Mouse (Mus musculus) forebrain, embryonic 12.5 days (tissue): Measurements from ENCODE around the gene Fstl5. TPM values are rescaled to one million over a fixed set of nuclear protein-coding genes. Genes with fewer than 3 reads are reported as not detected.
A peak's percentile ranks its signal among the peaks of the same experiment; 100 is the strongest.
"Not testable (repeated sequence)": the region's sequence is repeated elsewhere in the genome, so short reads cannot be mapped to it uniquely, and the experiment has no call there.

Source experiments
- ATAC-seq: fragments of 200-750 bp; cut with Nextera tagmentation; 2 replicates; pipeline ENCODE4 v1.8.0; 2017; ENCODE audit warnings: moderate TSS enrichment; ENCODE audit not compliant: low FRiP score
- H3K27ac ChIP-seq: fragments of 300-500 bp; sonication (generic); 2 replicates; pipeline ENCODE4 v1.5.1; 2016; ENCODE audit warnings: mild to moderate bottlenecking
- H3K27me3 ChIP-seq: fragments of 300-500 bp; sonication (generic); 2 replicates; pipeline ENCODE4 v1.6.1; 2016; ENCODE audit warnings: mild to moderate bottlenecking
- H3K36me3 ChIP-seq: fragments of 300-500 bp; sonication (generic); replicated peaks from 2 replicates; pipeline ENCODE4 v1.6.1; 2016; ENCODE audit warnings: mild to moderate bottlenecking
- H3K4me1 ChIP-seq: fragments of 300-500 bp; sonication (generic); 2 replicates; pipeline ENCODE4 v1.6.1; 2016
- H3K4me2 ChIP-seq: fragments of 300-500 bp; sonication (generic); 2 replicates; pipeline ENCODE4 v1.6.1; 2016; ENCODE audit warnings: mild to moderate bottlenecking, moderate library complexity
- H3K4me3 ChIP-seq: fragments of 300-500 bp; sonication (generic); replicated peaks from 2 replicates; pipeline ENCODE4 v1.5.1; 2016; ENCODE audit warnings: mild to moderate bottlenecking
- H3K9ac ChIP-seq: fragments of 300-500 bp; sonication (generic); 2 replicates; pipeline ENCODE4 v1.6.1; 2016; ENCODE audit warnings: mild to moderate bottlenecking
- H3K9me3 ChIP-seq: fragments of 300-500 bp; sonication (generic); 2 replicates; pipeline ENCODE4 v1.6.1; 2016
- WGBS: fragments of 180-500 bp; shearing (Covaris S2); methylation state at CpG from one replicate; pipeline ENCODE4 v1.1.7; 2016; 5-methylcytosine and 5-hydroxymethylcytosine counted together
- polyA plus RNA-seq: library from polyadenylated mRNA; unstranded; fragments of >200 nt; fragmentation: Nextera tagmentation; extraction: Ambion mirVana; gene quantifications from 2 replicates; pipeline ENCODE4 v1.2.1, GENCODE M21; 2016

The Fstl5 gene
- polyA plus RNA-seq, 1 experiment from 2014 or later, result 18.7 TPM

DNA sequence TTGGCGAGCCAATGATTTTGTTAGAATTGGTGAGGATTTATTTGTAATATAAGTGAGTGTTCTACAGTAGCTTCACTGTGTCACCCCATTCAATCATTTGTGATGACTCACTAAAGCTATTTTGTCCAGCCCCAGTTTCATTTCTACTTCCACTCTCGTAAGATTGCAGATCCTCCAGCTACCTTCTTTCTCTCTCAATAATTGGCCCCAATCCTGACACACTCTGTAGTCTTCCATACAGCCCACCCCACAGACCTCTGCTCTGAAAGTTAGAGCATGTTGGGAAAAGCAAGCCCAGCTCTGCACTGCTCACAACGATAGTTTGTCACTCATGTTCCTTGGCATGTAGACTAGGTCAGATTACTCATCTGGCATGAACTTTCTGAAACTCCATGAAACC is 242.9 kb downstream of the Fstl5 start:
- Histone ChIP-seq H3K4me1 (no peaks in the 10 kb centered on the region), H3K27me3 (no peaks in the 10 kb centered on the region), H3K9ac (no peak overlapping the region), H3K36me3 (no peaks in the 10 kb centered on the region), H3K9me3 (no peaks in the 10 kb centered on the region), H3K27ac (no peak overlapping the region), H3K4me2 (no peak overlapping the region), H3K4me3 (no peak overlapping the region)
- 94% methylated on average over 3 of the region's 3 CpGs for WGBS
- ATAC-seq, result no peak

GRCm38 (mm10) chr3:76319531-76319930 is 245.5 kb downstream of the Fstl5 start:
- H3K4me3 ChIP-seq, result no peak overlapping the region
- H3K9ac ChIP-seq, result no peak overlapping the region
- no peak for ATAC-seq
- 90% methylated on average over 4 of the region's 4 CpGs for WGBS
- H3K27ac ChIP-seq, result no peak overlapping the region
- H3K36me3 ChIP-seq, result no peaks in the 10 kb centered on the region
- H3K4me1 ChIP-seq, result no peaks in the 10 kb centered on the region
- H3K27me3 ChIP-seq, result no peaks in the 10 kb centered on the region
- H3K9me3 ChIP-seq, result no peaks in the 10 kb centered on the region
- no peak overlapping the region for H3K4me2 ChIP-seq

DNA sequence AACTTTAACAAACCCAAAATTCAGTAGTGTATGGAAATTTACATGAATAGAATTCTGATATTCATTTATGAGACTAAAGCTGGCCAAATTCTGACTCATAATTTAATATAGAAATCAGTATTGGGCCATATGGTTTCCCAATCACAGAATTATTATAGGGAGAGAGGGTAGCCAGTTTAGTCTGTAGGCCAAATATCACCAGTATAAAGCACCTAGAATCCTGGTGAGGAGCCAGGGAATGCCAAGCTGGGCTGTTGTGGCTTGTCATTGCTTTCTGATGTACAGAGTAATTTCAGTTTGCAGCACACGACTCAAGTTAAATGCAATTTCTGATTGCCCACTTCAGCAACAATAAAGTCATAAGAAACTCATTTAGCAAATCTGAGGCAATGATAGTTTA is 248.4 kb downstream of the Fstl5 start:
- H3K4me2 ChIP-seq, result no peak overlapping the region
- H3K9ac ChIP-seq, result no peak overlapping the region
- no peaks in the 10 kb centered on the region for H3K9me3 ChIP-seq
- no peaks in the 10 kb centered on the region for H3K36me3 ChIP-seq
- no peak for ATAC-seq
- H3K27me3 ChIP-seq, result no peaks in the 10 kb centered on the region
- no peaks in the 10 kb centered on the region for H3K4me1 ChIP-seq
- 89% methylated on average over 1 of the region's 1 CpGs for WGBS
- H3K4me3 ChIP-seq, result no peak overlapping the region
- no peak overlapping the region for H3K27ac ChIP-seq

GRCm38 (mm10) chr3:76336922-76337321 is 262.9 kb downstream of the Fstl5 start:
- 90% methylated on average over 4 of the region's 4 CpGs for WGBS
- Histone ChIP-seq H3K27ac (no peak overlapping the region), H3K9me3 (no peaks in the 10 kb centered on the region), H3K9ac (no peak overlapping the region), H3K4me1 (no peaks in the 10 kb centered on the region), H3K4me2 (no peak overlapping the region), H3K36me3 (no peaks in the 10 kb centered on the region), H3K4me3 (no peak overlapping the region), H3K27me3 (no peaks in the 10 kb centered on the region)
- no peak for ATAC-seq

- Histone ChIP-seq H3K27me3 (no peaks in the 10 kb centered on the region), H3K9me3 (no peaks in the 10 kb centered on the region), H3K4me2 (no peak overlapping the region), H3K4me3 (no peak overlapping the region), H3K4me1 (no peaks in the 10 kb centered on the region), H3K9ac (no peak overlapping the region), H3K36me3 (no peaks in the 10 kb centered on the region), H3K27ac (no peak overlapping the region)
- ATAC-seq, result no peak
Measured at GRCm38 (mm10) chr3:76367000-76367399, 292.9 kb downstream of the Fstl5 start.

- no peak overlapping the region for H3K4me3 ChIP-seq
- H3K4me1 ChIP-seq, result no peaks in the 10 kb centered on the region
- no peaks in the 10 kb centered on the region for H3K9me3 ChIP-seq
- H3K27me3 ChIP-seq, result no peaks in the 10 kb centered on the region
- 94% methylated on average over 4 of the region's 4 CpGs for WGBS
- H3K27ac ChIP-seq, result no peak overlapping the region
- H3K4me2 ChIP-seq, result no peak overlapping the region
- no peak overlapping the region for H3K9ac ChIP-seq
- ATAC-seq, result no peak
- H3K36me3 ChIP-seq, result no peaks in the 10 kb centered on the region
Measured at GRCm38 (mm10) chr3:76369910-76370309, 295.8 kb downstream of the Fstl5 start.

DNA sequence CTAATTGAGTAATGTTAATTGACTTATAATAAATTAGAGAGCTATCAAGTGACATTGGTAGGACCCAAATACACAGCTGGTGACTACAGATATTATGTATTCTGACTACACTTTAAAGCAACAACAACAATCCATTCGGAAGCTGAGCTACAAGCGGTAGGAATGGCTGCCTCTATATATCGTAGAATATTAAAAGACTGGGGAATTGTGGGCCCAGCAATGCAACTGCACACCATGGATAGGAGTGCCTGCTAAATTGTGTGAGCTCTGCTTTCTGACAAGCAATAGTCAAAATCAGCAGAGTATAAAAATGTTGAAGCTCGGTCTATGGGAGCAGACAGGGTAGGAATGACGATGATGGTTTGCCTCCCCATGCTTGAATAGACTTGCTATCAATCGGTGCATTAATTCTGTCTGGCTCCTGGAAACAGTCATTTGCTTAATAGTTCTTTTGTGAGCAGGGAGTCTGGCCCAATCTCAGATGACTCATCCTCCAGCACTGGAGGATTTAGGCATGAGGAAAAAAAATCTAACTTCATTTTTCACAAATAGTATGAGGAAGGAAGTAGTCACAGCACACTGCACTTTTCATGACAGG is 354.8 kb downstream of the Fstl5 start:
- Histone ChIP-seq H3K27me3 (no peaks in the 10 kb centered on the region), H3K36me3 (no peaks in the 10 kb centered on the region), H3K9ac (no peak overlapping the region), H3K4me3 (no peak overlapping the region), H3K9me3 (no peaks in the 10 kb centered on the region), H3K27ac (no peak overlapping the region), H3K4me1 (no peaks in the 10 kb centered on the region), H3K4me2 (no peak overlapping the region)
- no peak; the same call in 1 of the 2 replicates for ATAC-seq
- WGBS, result 91% methylated on average over 6 of the region's 6 CpGs

GRCm38 (mm10) chr3:76467229-76467874 is 393.3 kb downstream of the Fstl5 start:
- H3K27ac ChIP-seq, result no peak overlapping the region
- H3K9me3 ChIP-seq, result no peaks in the 10 kb centered on the region
- H3K4me1 ChIP-seq, result no peaks in the 10 kb centered on the region
- H3K4me2 ChIP-seq, result no peak overlapping the region
- peak; percentile 66 for ATAC-seq
- H3K36me3 ChIP-seq, result no peaks in the 10 kb centered on the region
- H3K27me3 ChIP-seq, result no peaks in the 10 kb centered on the region
- H3K4me3 ChIP-seq, result no peak overlapping the region
- H3K9ac ChIP-seq, result no peak overlapping the region

DNA sequence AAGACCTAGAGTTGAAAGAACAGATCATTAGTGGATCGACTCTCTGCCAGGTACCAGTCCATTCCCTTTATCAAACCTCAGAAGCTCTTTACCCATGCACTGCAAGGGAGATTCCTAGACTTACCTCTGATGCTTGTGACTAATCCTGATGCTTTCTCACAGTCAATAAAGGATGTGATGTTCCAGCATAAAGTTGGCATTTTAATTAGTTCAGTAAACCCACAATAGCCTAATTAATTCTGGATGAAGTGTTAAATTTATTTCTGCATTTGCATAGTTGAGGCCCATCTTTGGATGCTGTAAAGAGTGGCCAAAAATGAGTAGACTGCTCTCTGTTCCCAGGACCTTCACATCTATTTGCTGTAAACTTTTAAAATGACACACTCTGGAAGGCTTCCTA is 394.1 kb downstream of the Fstl5 start:
- Histone ChIP-seq H3K4me2 (no peak overlapping the region), H3K9me3 (no peaks in the 10 kb centered on the region), H3K4me3 (no peak overlapping the region), H3K9ac (no peak overlapping the region), H3K36me3 (no peaks in the 10 kb centered on the region), H3K27ac (peak overlapping the region; percentile 69), H3K4me1 (no peaks in the 10 kb centered on the region), H3K27me3 (no peaks in the 10 kb centered on the region)
- WGBS, result 50% methylated on average over 1 of the region's 1 CpGs
- peak; percentile 75; the same call in 1 of the 2 replicates for ATAC-seq

DNA sequence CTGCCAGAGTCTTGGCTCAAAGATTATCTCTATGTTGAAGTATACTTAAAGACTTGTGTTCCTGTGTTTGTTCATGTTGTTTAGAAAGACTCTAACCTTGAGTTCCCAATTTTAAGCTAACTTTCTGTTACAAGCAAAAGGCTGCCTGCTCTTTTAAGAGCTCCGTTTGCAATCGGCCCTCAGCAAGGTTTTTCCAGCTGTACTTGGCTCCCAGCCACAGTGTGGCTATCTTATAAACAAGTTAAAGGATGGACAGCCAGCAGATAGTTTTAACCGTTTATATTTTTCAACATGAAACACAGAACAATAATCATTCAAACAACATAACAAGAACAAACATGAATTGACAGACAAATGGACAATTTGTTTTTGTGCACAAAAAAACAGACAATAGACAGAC is 433.8 kb downstream of the Fstl5 start:
- H3K9ac ChIP-seq, ATAC-seq, H3K4me3 ChIP-seq, H3K36me3 ChIP-seq, H3K27me3 ChIP-seq, H3K4me2 ChIP-seq, H3K4me1 ChIP-seq, H3K27ac ChIP-seq, H3K9me3 ChIP-seq: not testable (repeated sequence)
- 95% methylated on average over 3 of the region's 3 CpGs for WGBS

- 94% methylated on average over 14 of the region's 14 CpGs for WGBS
- H3K4me1 ChIP-seq, result no peaks in the 10 kb centered on the region
- no peak for ATAC-seq
- H3K9me3 ChIP-seq, result no peaks in the 10 kb centered on the region
- H3K4me2 ChIP-seq, result no peak overlapping the region
- H3K36me3 ChIP-seq, result no peaks in the 10 kb centered on the region
- H3K27ac ChIP-seq, result no peak overlapping the region
- H3K4me3 ChIP-seq, result no peak overlapping the region
- H3K9ac ChIP-seq, result no peak overlapping the region
- H3K27me3 ChIP-seq, result no peaks in the 10 kb centered on the region
Measured at GRCm38 (mm10) chr3:76508811-76509210, 434.7 kb downstream of the Fstl5 start.

- no peak overlapping the region for H3K4me3 ChIP-seq
- no peaks in the 10 kb centered on the region for H3K9me3 ChIP-seq
- no peak overlapping the region for H3K4me2 ChIP-seq
- no peaks in the 10 kb centered on the region for H3K36me3 ChIP-seq
- H3K27me3 ChIP-seq, result no peaks in the 10 kb centered on the region
- no peak overlapping the region for H3K9ac ChIP-seq
- ATAC-seq, result no peak
- H3K27ac ChIP-seq, result no peak overlapping the region
- no peaks in the 10 kb centered on the region for H3K4me1 ChIP-seq
Measured at GRCm38 (mm10) chr3:76567346-76567745, 493.3 kb downstream of the Fstl5 start.

- H3K36me3 ChIP-seq, result no peaks in the 10 kb centered on the region
- no peaks in the 10 kb centered on the region for H3K9me3 ChIP-seq
- WGBS, result 63% methylated on average over 3 of the region's 3 CpGs
- no peak for ATAC-seq
- H3K27me3 ChIP-seq, result no peaks in the 10 kb centered on the region
- no peak overlapping the region for H3K9ac ChIP-seq
- peaks cover 2% of the 10 kb centered on the region; the same call in 1 of the 2 replicates for H3K4me1 ChIP-seq
- no peak overlapping the region for H3K4me2 ChIP-seq
- H3K27ac ChIP-seq, result no peak overlapping the region
- no peak overlapping the region for H3K4me3 ChIP-seq
Measured at GRCm38 (mm10) chr3:76572478-76572877, 498.4 kb downstream of the Fstl5 start.
